Mouse (Mus musculus) testis, adult 2 months (tissue): ENCODE measurements around the gene Zfp697.

Experiments
- CTCF ChIP-seq: fragments of 200-500 bp; IDR thresholded peaks from 2 replicates; pipeline ENCODE4 v1.5.1; 2012; ENCODE audit warnings: low read depth, mild to moderate bottlenecking, inconsistent platforms, low read length, moderate library complexity; ENCODE audit not compliant: control insufficient read depth, insufficient read depth, insufficient replicate concordance
- POLR2A ChIP-seq: fragments of 200-500 bp; IDR thresholded peaks from 2 replicates; pipeline ENCODE4 v1.6.1; 2012; ENCODE audit warnings: low read depth, mild to moderate bottlenecking, inconsistent platforms, low read length, moderate library complexity; ENCODE audit not compliant: control insufficient read depth

DNA sequence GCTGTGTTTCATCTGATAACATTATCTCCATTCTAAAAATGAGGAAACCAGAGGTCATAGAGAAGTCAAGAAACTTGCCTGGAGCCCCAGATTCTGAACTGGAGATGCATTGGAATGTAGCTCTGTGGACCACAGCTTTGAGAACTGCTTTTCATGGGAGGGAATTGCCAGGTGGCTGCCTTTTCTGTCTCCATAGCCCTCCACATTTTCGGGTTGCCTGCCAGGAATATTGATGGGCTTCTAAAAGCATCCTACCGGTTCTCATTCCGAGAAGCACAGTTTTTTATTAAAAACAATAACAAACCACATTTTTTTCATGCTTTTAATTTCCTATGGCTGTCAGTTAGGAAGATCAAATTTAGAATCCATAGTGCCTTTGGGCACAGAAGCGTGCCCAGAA is 4.8 kb downstream of the Zfp697 start:
- TF ChIP-seq POLR2A: no peak
- TF ChIP-seq CTCF: no peak
